Mouse (Mus musculus): Measurements from ENCODE around the gene Pdzrn4.

The Pdzrn4 gene

DNA sequence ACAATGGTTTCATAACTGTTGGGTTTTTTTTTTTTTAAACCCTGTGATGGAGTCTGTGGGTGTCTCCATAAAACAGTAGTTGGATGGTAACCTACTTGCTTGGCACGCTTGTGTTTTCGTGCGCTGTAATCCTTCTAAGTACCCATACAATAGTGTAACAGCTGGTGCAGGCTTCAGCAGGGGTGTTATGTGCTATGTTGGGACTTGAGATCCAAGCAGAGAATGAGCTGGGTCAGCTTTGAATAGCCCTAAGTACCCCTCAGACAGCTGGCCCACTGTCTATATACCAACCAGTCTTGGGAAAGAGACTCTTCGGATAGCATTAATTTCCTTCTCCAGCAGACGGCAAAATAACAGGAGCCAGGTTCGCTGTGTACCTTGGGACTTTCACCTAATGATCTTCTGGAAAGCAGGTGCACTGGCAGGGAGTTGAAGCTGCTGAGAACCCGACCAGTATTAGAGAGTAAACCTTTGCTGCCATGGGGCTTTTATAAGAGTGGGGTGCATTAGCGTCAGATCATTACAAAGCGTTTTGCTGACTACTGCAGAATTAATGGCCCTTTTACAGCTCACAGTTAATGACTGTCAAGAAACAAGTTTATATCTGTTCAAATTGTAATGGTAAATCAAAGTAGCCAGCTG lies 184.2 kb downstream of the Pdzrn4 start:
- DNase-seq (ENCODE audit: low spot score in 2 of 2) = peak in 1 of 2 experiments; percentile 59

DNA sequence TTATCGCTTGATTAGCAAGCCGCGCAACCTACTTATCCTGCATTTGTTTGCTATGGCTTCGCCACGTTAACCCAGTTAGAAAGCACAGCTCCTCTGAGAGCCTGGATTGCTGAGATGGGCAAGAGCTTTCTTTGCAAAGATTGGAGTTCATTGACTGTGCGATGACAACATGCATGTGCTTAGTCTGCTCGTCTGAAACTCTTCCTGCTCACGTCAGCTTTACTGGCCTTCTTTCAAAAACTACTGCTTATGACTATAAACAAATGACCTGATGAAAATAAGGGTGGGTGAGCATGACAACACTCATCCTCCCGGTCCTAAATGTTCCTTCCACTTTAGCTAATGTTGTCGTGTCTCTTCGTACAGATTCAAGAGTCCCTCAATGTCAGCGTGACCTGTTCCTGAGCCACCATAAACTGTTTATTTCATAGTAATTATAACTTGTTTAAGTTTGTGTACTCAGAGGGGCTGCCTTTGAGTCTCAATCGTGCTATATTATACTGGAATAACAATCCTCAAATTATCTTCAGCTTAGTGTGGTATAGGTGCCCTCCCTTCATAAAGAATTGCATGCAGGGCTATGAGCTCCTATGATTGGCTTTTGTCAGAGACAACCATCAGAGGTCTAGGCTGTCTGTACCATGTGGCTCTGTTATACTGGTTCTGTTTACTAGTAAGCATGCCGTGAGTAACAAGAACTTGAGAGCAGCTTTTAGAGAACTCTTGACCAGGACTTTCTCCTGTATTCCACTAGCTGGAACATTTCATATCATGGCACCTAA lies 187.9 kb downstream of the Pdzrn4 start:
- DNase-seq (ENCODE audit: low spot score in 2 of 2) = no peak

- peak in 1 of 2 experiments; percentile 32 for DNase-seq (ENCODE audit: low spot score in 2 of 2)
Measured at GRCm38 (mm10) chr15:92587431-92587830, 190.8 kb downstream of the Pdzrn4 start.

GRCm38 (mm10) chr15:92594721-92595120 lies 198.0 kb downstream of the Pdzrn4 start:
- no peak for DNase-seq (ENCODE audit: low spot score in 2 of 2)

- DNase-seq (ENCODE audit: low spot score in 2 of 2) = no peak
Measured at GRCm38 (mm10) chr15:92597011-92597780, 200.5 kb downstream of the Pdzrn4 start.

GRCm38 (mm10) chr15:92598380-92599295 lies 202.0 kb downstream of the Pdzrn4 start:
- no peak for DNase-seq (ENCODE audit: low spot score in 2 of 2)

GRCm38 (mm10) chr15:92599381-92599780 lies 202.7 kb downstream of the Pdzrn4 start:
- no peak for DNase-seq (ENCODE audit: low spot score in 2 of 2)

DNA sequence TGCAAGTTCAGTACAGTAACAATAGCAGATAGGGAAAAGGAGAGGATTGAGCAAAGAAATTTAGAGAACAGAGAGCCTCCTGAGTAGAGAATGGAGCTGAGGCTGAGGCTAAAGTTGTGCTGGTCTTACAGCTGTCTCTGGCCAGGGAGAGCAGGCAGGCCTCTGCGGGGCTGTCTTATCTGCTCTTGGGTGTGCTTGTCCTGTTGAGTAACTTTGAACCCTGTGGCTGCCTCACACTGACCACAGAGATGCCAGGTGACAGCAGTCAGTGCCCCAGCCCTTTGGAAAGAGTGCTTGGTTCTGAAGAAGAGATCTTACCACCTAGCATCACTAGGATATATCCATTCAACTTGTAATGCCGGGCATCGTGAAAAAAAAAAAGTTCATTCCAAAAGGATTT lies 214.2 kb downstream of the Pdzrn4 start:
- DNase-seq (ENCODE audit: low spot score in 2 of 2) = no peak

DNA sequence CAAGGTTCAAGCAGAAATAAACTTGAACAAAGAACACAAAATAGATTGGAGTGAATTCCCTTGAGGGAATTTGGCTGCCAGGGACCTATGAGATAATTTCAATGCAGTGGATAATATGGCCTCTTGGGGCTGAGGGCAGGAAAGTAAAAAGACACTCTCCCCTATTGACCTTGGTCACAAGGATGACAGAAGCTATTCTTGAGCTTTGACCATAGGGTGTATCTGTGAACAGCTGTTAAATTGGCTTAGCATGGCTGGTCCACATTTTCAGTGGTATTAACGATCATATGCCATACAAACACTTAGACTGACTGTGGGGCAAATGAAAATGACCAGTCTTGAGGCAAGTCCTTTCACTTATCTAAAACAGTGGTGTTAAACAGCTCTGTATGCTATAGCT lies 215.7 kb downstream of the Pdzrn4 start:
- no peak for DNase-seq (ENCODE audit: low spot score in 2 of 2)

DNA sequence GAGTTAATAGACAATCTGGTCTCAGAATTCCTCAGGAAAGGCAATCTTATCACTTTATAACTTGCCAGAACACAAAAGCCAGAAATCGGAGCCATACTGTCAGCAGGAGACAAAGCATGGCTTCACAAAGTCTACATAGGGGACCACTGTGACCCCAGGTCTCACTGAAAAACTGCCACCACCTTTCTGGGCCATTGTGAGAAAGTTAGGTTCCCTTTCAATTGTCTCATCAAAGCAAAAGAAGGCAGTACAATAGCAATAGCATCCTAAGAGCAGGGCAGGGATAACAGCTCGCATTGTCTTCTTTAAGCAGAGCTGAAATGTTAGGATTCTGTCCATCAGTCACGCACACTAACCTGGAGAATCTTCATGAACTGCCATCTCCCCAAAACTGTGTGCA lies 216.5 kb downstream of the Pdzrn4 start:
- DNase-seq (ENCODE audit: low spot score in 2 of 2) = no peak

GRCm38 (mm10) chr15:92621731-92622234 lies 225.1 kb downstream of the Pdzrn4 start:
- DNase-seq (ENCODE audit: low spot score in 2 of 2) = peak; percentile 27 to 72

- DNase-seq (ENCODE audit: low spot score in 2 of 2) = no peak
Measured at GRCm38 (mm10) chr15:92622323-92622722, 225.6 kb downstream of the Pdzrn4 start.

DNA sequence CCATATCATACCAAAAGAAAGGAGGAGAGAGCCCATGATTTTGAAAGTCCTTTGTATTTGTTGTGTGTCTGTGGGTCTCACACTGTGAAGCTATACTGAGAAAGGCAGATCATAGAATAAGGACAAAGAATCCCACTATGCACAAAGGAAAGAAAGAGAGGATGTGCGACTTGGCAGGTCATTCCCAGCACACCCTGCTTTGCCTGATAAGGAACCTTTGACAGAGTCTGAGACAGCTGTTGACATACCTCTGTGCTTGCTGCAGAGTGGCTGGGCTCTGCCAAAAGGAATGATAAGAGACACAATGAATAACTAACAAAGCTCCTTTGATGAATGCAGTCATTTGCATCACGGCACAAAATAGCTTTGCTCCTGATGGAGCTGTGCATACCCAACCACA lies 232.5 kb downstream of the Pdzrn4 start:
- no peak for DNase-seq (ENCODE audit: low spot score in 2 of 2)

- no peak for DNase-seq (ENCODE audit: low spot score in 2 of 2)
Measured at GRCm38 (mm10) chr15:92634044-92634610, 237.4 kb downstream of the Pdzrn4 start.

DNA sequence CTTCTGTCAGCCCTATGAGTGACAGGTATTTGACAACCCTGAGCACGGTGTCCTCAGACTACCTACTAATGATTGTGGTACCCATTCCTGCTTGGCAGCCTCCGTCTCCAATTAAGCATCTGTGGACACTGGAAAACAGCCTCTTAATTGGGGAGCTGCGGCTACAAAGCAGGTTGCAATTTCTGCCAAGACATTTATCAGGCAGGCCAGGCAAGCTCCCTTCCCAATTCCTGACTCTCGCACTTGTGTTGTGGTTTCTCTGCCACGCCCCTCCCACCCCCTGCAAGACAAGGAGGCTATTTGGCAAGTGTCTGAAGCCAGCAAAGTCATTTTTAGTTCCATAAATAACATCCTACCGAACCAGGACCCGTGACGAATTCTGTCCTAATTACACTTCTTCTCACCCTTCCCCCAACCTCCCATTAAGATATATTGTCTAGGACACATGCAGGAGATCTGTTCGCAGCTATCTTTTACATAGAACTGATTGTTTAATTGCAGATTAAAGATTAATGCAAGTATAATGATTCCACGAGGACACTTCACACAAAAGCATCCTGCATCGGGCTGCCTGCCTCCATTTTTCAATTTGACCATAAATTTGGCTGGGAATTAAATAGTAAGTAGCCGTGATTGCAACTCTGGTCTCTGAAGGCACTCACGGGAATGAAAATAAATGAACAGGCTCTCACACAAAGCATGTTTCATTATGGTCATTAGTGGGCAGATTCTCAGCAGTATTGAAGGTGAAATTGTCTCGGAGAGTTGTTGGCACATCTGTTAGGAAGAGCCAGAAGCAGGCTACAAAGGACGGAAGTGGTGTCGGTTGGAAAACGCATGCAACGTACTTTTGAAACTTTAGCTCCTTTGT lies 243.8 kb downstream of the Pdzrn4 start:
- DNase-seq (ENCODE audit: low spot score in 2 of 2) = no peak

DNA sequence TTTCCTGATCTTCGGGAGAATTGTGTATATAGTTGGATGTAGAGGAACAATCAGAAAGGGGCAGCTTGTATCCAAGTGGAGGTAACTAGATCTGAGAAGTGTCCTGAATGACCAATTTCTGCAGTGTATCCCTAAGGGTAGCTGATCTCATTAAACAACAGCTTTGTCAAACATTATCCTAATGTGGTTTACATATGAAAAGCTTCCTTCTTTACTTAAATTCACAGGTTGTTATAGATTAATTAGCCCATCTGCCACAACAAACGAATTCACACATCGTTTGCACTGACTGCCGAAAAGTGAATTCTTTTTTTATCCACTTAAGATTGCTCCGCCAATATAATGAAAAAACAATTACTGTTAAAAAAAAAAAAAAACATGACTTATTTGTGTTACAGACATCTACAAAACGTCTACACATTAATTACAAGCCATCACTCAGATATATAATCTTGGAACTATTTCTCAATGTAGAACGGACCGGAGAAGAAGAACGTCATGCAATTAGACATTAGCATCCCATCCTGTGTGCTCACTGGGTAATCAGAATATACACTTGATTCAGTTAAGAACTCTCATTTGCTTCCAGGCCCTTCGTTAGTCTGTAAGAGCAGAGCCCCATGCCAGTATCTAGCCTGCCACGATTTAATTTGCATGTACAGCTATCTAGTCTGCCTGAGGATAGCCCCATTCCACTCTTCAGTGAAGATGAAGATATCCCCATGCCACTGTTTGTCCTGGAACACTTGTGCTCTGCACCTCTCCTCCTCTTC lies 274.8 kb downstream of the Pdzrn4 start:
- no peak for DNase-seq (ENCODE audit: low spot score in 2 of 2)

DNA sequence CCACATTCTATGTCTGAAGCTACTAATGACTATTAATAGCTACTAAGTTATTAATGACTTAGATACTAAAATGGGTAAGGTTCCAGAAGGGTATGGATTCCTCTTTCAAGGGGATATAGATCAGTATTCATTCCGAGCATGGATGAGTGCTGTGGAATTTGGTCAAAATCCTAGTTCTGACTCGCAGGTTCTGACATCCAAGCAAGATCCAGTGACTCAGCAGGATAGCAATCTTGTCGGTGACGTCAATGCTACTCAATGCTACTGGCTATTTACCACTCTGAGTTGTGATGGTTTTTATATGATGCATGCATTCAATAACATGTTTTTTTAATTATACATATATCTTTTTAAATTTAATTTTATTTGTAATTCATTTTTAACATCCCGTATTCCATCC lies 279.4 kb downstream of the Pdzrn4 start:
- no peak for DNase-seq (ENCODE audit: low spot score in 2 of 2)

- DNase-seq (ENCODE audit: low spot score in 2 of 2) = no peak
Measured at GRCm38 (mm10) chr15:92678377-92678776, 281.7 kb downstream of the Pdzrn4 start.

GRCm38 (mm10) chr15:92679541-92679940 lies 282.9 kb downstream of the Pdzrn4 start:
- no peak for DNase-seq (ENCODE audit: low spot score in 2 of 2)
